Mouse (Mus musculus) skeletal muscle tissue, adult 2 months (tissue): ENCODE results near the gene Gtf2h2.
"Not testable (repeated sequence)": the region's sequence is repeated elsewhere in the genome, so short reads cannot be mapped to it uniquely, and the experiment has no call there.

ENCODE experiments used
- DNase-seq: peaks from one replicate; pipeline ENCODE4 v3.0.0-alpha.2; 2012; ENCODE audit warnings: low read depth, low spot score

The Gtf2h2 gene

DNA sequence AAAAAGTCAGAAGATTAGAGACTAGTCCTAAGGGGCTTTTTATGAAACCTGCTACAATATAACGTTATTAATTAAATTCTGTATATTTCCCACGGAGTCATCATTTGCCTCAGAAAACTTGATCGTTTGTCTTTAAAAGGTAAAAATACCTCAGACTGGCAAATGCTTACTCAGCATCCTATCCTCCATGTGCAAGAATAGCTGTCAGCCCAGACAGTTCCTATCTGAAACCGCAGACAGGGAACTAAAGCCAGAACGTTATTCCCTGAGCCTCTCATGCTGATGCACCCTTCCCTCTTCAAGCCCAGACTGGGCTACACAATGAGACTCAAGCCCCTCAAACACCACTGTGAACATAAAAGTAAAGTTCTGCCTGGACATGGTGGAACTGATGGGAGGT lies 2.0 kb downstream of the Gtf2h2 start:
- no peak for DNase-seq

DNA sequence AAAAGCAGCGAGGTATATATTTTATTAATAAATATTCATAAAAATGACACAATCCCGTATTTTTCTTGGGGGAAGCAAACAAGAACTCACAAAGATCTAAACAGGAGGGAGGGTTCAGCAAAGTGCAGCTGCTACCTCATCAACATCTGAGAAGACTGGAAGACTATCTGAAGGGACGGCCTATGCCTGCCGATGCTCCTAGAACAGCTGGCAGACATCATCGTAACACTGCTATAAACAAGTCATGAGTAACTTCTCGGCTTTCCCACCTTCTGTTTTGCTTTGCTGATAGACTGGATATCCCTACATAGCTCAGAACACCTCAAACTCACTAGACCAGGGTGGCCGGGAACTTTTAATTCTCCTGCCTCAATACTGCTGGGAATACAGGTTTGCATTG lies 8.8 kb downstream of the Gtf2h2 start:
- no peak for DNase-seq

DNA sequence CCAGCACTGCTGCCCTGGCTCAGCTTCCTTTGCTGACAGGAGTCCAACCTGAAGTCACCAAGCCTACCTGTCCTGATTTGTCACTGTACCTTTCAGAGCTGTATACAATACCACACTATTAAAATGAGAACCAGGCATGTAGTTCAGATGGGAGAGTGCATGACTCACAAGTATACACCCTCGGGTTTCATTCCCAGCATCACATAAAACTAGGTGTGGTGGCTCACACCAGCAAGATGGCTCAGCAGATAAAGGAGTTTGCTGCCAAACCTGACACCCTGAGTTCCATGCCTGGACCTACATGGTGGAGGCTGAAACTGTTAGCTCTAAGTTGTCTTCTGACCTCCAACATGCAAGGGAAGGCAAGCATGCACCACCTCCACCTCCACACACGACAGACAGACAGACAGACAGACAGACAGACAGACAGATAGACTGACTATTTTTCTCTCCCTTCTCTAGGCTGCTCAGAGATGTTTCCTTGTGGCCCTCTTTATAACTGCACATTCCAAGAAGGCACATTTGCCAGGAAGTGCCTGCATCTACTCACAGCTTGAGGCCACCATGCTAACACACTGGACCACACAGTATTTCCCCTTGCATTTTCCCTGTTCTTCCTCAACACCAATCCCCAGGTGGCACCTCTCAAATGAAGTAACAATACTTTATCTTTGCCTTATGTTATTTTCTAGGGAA lies 28.7 kb downstream of the Gtf2h2 start:
- no peak for DNase-seq

DNA sequence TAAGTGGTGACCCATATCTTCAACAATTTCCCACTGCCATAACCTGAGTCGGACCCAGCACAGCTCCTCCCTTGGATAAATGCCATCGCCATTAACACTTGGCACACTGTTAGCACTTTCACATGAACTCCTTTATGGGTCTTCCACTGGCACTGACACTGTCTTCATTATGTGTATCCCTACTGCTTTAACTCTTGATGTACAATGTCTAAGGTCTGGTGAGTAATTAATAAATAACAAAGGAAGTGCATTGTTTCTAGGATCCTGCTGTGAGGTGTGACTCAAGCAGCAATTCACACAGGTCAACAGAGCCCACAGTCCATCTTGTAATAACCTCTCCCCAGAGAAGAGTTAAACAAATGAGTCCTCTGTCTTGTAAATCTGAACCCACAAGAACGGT lies 31.0 kb downstream of the Gtf2h2 start:
- DNase-seq, result no peak

DNA sequence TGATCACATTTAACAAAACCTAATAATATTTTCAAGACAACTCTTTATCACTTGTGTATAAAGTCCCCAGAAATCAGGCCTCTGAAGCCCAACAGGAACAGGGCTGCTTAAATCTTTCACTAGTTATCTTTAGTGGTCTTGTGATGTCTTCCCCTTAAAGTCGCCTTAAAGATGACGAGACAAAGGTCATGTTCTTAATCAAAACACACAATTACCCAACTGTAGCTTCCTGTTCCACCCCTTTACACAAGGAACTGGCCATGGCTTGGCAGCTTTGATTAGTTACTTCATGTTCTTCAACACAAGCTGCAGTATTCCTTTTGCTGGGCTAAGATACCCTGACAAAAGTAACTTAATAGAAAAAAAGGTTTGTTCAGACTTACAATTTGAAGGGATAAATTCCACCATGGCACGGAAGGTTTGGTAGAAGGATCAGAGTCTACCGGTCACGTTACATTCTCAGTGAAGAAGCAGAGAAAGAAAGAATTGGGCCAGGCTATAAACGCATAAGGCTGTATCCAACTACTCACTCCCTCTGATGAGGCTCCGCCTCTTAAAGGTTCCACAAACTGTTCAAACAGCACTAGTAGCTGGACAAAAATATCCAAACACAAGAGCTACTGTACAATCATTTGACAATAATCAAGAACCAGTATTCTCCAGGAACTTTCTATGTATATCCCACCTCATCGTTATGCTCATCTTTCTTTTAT lies 39.8 kb downstream of the Gtf2h2 start, which contains the start of gene Naip1:
Gene Naip1, minus strand, starts transcription at position 455 of the 713 bp plus-strand sequence.
- not testable (repeated sequence) for DNase-seq

DNA sequence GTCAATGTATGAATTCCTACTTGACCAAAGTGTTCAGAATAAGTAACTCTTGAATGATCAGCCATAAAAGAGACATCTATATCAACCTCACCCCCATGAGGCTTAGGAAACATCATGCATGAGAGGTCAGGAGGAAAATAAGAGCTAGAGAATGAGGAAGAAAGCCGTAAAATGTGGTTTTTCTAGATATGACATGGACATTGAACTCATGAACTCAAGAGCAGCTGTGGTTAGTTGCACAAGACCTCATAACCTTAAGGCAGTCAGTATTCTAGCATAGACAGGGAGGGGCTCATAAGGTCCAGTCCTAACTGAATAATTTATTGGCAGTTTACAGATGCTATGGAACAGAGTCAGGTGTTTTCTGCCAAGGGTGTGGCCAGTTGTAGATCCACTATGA lies 42.9 kb downstream of the Gtf2h2 start:
- DNase-seq, result no peak

DNA sequence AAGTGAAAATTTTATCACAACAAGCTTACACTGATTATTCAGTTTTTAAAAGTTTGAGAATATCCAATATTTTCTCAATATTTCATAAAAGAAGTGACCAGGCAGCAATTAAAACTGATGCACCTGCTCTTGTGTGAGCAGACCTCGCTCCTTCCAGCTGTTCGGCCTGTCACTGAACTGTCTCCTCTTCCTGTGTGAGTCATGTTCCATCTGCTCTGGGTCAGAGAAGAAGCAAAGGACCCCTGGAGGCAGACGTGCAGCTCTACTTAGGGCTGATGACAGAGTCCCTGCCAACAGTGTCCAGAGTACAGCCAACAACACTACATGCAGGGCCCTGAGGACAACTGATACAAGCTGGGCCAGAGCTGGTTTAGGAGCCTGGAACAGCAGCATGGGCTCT lies 52.3 kb downstream of the Gtf2h2 start:
- DNase-seq, result no peak

DNA sequence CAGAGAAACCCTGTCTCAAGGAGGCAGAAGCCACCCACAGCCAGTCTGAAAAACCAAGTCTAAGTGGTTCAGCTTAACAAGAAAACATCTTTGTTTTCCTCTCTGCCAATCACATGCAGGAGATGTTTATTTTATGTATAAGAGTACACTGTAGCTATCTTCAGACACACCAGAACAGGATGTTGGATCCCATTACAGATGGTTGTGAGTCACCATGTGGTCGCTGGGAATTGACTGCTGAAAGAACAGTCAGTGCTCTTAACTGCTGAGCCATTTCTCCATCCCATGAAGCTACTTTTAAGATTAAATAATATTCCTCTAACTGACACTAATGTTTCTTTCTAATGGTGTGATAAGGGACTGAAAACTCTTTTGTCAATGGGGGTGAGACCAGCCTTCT lies 53.7 kb downstream of the Gtf2h2 start:
- DNase-seq, result no peak

DNA sequence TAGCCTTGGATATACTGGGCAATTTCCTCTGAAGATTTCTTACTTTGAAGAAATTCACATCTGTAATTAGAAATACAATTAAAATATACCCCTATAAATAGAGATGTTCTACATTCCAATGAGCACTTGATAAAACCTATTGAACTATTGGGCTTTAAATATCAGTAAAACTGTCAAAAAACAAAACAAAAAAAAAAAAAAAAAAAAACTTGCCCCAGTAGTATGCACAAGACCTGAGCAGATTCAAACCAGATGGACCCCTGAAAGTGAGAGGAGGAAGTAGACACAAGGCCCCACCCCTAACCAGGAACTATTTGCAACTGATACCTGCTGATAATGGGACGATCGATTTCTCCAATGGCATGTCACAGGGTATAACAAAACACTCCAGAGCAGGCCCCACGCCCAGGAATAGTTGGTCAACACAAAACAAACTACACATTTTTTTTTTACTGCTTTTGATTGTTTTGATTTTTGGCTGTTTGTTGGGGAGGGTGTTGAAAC lies 55.0 kb downstream of the Gtf2h2 start:
- no peak for DNase-seq

DNA sequence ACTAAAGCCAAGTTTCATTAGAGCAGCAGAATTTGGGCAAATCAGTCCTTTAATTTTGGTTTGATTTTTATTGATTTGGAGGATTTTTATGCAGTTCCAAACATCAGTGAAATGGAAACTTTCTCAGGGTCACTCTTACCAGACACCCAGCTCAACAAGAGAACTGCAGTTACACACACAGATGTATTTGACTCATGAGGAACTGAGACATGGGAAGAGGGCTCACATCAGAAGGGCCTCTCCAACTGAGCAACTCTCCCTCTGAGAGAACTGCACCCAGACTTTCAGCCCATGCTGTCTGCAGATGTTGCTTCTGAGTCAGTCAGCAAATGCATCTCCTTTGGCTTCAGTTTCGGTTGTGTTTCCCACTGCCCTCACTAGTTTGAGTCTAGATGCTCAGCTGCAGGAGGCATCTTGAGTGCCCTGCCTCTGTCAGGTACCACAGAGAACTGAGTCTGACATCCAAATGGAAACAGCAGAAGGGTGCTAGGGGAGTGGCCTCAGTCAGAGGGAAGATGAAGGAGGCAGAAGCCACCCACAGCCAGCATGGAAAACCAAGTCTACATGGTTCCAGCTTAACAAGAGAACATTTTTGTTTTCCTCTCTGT lies 55.7 kb downstream of the Gtf2h2 start:
- not testable (repeated sequence) for DNase-seq

DNA sequence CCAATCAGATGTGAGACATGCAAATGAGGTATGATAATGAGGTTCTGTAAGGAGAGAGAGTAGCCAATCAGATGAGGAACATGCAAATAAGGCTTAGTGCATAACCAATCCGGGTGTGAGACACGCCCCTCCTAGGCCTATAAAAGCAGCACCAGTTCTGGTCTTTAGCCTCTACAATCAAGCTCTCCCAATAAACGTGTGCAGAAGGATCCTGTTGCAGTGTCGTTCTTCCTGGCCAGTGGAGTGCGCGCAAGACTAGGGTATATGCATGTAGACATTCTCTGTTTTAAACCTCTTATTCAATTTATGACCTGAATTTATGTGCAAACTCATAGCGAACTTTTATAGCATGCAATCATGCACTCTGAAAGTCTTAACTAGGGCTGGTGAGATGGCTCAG lies 72.4 kb downstream of the Gtf2h2 start:
- not testable (repeated sequence) for DNase-seq

DNA sequence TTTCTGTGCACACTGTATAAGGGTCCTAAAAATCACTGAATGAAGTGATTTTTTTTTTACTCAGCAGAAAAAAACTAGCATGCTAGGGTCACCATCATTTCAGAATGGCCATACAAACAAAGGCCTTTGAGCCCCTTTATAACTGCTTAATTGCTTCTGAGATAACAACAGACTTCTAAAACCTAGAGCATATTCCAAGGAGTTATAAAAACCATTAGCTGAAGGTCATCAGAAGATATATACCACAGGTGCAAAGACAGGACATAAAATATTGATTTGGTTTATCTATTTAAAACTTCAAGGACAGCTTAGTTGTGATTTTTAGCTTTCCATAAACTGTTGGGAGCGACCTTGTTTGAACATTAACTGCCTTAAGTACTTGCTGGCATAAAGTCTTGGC lies 78.0 kb downstream of the Gtf2h2 start:
- DNase-seq, result no peak
